Mouse (Mus musculus) bone marrow macrophage, adult 2 months (primary cell): ENCODE measurements at regions not wholly inside any gene's neighbourhood (a gene's known extent, or its start where the extent isn't known, plus 50 kb on each side); places are given as distances from the start of the nearest gene placed in this dataset.

ENCODE experiments used
- CTCF ChIP-seq: IDR thresholded peaks from 2 replicates; pipeline ENCODE4 v1.5.1; 2012; ENCODE audit warnings: low read depth, mild to moderate bottlenecking, low read length, moderate library complexity
- POLR2A ChIP-seq: IDR thresholded peaks from 2 replicates; pipeline ENCODE4 v1.6.1; 2012; ENCODE audit warnings: mild to moderate bottlenecking, low read depth, low read length, borderline replicate concordance

DNA sequence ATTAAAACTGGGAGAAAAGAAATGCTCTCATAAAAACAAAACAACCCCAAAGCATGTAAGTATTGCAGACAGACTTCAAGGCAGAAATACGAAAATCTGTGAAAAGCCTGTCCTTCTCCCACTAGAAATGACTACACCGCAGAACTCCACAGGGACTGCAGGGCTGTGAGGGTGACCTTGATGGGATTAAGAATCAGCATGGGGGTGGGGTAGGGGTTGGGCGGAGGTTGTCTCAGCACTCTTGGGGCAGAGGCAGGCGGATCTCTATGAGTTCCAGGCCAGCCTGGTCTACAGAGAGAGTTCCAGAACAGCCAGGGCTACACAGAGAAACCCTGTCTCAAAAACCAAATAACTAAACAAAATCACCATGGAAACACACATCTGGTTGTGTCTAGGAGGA, 69.1 kb downstream of the Foxi3 start:
- no peak for TF ChIP-seq CTCF
- TF ChIP-seq POLR2A = no peak
